Mouse (Mus musculus) MEL (cell line): ENCODE measurements around the gene Tbc1d16. TPM values are rescaled to one million over a fixed set of nuclear protein-coding genes. Genes with fewer than 3 reads are reported as not detected.

ENCODE experiments used
- DNase-seq: peaks from one replicate; pipeline ENCODE4 v3.0.0; 2011; ENCODE audit warnings: low read depth, low spot score
- H3K27ac ChIP-seq: 2 replicates; pipeline ENCODE4 v1.5.1; 2012; ENCODE audit warnings: low read depth, mild to moderate bottlenecking, control low read depth, low read length, moderate library complexity; ENCODE audit not compliant: control insufficient read depth
- H3K27me3 ChIP-seq, 2 experiments: fragments of 150-350 bp in 1 of 2; sonication (generic) in 1 of 2; 2 replicates each; pipeline ENCODE4 v1.6.1; 2012; ENCODE audit warnings: low read length in 2 of 2, mild to moderate bottlenecking in 2 of 2, improper control_type of control experiment in 1 of 2, moderate library complexity in 1 of 2; ENCODE audit not compliant: insufficient read depth in 2 of 2, control insufficient read depth in 1 of 2
- H3K36me3 ChIP-seq, 2 experiments: 2 replicates each; pipeline ENCODE4 v1.6.1; 2012 to 2014; ENCODE audit warnings: low read length in 2 of 2, improper control_type of control experiment in 1 of 2, inconsistent platforms in 1 of 2, mild to moderate bottlenecking in 1 of 2; ENCODE audit not compliant: insufficient read depth in 2 of 2, control insufficient read depth in 1 of 2
- H3K4me1 ChIP-seq, 2 experiments: fragments of 150-350 bp in 1 of 2; sonication (generic) in 1 of 2; 2 replicates each; pipeline ENCODE4 v1.6.1; 2012; ENCODE audit warnings: low read length in 2 of 2, improper control_type of control experiment in 1 of 2, mild to moderate bottlenecking in 1 of 2; ENCODE audit not compliant: insufficient read depth in 2 of 2, control insufficient read depth in 1 of 2
- H3K4me3 ChIP-seq, 2 experiments: fragments of 150-350 bp in 1 of 2; sonication (generic) in 1 of 2; 2 replicates each; pipeline ENCODE4 v1.5.1; 2012; ENCODE audit warnings: low read depth in 2 of 2, low read length in 2 of 2, mild to moderate bottlenecking in 2 of 2, moderate library complexity in 2 of 2, control low read depth in 1 of 2, improper control_type of control experiment in 1 of 2; ENCODE audit not compliant: control insufficient read depth in 1 of 2, insufficient read depth in 1 of 2
- H3K79me2 ChIP-seq: 2 replicates; pipeline ENCODE4 v1.6.1; 2012; ENCODE audit warnings: mild to moderate bottlenecking, low read length, moderate library complexity; ENCODE audit not compliant: control insufficient read depth, poor library complexity, insufficient read depth
- H3K9ac ChIP-seq: 2 replicates; pipeline ENCODE4 v1.6.1; 2012; ENCODE audit warnings: low read depth, mild to moderate bottlenecking, control low read depth, low read length, moderate library complexity; ENCODE audit not compliant: control insufficient read depth, poor library complexity, severe bottlenecking
- H3K9me3 ChIP-seq: fragments of 150-350 bp; sonication (generic); replicated peaks from 2 replicates; pipeline ENCODE4 v1.6.1; 2012; ENCODE audit warnings: mild to moderate bottlenecking, low read length, improper control_type of control experiment, moderate library complexity; ENCODE audit not compliant: insufficient read depth
- ETS1 ChIP-seq: IDR thresholded peaks from 2 replicates; pipeline ENCODE4 v1.6.1; 2012; ENCODE audit warnings: low read depth, mild to moderate bottlenecking, inconsistent platforms, low read length, improper control_type of control experiment, moderate library complexity
- GABPA ChIP-seq: IDR thresholded peaks from 2 replicates; pipeline ENCODE4 v1.6.1; 2012; ENCODE audit warnings: low read depth, mild to moderate bottlenecking, inconsistent platforms, low read length, improper control_type of control experiment, moderate library complexity
- GATA1 ChIP-seq: IDR thresholded peaks from 2 replicates; pipeline ENCODE4 v1.6.1; 2011; ENCODE audit warnings: low read depth, low read length, improper control_type of control experiment
- HCFC1 ChIP-seq: IDR thresholded peaks from 2 replicates; pipeline ENCODE4 v1.6.1; 2012; ENCODE audit warnings: low read depth, mild to moderate bottlenecking, inconsistent platforms, low read length, improper control_type of control experiment, moderate library complexity
- MAFK ChIP-seq: IDR thresholded peaks from 2 replicates; pipeline ENCODE4 v1.6.1; 2011; ENCODE audit warnings: low read depth, mild to moderate bottlenecking, low read length, improper control_type of control experiment, borderline replicate concordance
- MYB ChIP-seq: IDR thresholded peaks from 2 replicates; pipeline ENCODE4 v1.6.1; 2011; ENCODE audit warnings: mild to moderate bottlenecking, low read depth, low read length, improper control_type of control experiment
- POLR2A ChIP-seq, 2 experiments: IDR thresholded peaks; 2 replicates each; pipeline ENCODE4 v1.6.1; 2011 to 2012; ENCODE audit warnings: low read length in 2 of 2, mild to moderate bottlenecking in 2 of 2, control low read depth in 1 of 2, improper control_type of control experiment in 1 of 2, low read depth in 1 of 2, moderate library complexity in 1 of 2; ENCODE audit not compliant: control insufficient read depth in 1 of 2, insufficient read depth in 1 of 2, poor library complexity in 1 of 2
- POLR2AphosphoS5 ChIP-seq: IDR thresholded peaks from 2 replicates; pipeline ENCODE4 v1.6.1; 2012; ENCODE audit warnings: low read depth, borderline replicate concordance, mild to moderate bottlenecking, inconsistent platforms, low read length, moderate library complexity, mixed read lengths
- SIN3A ChIP-seq: IDR thresholded peaks from 2 replicates; pipeline ENCODE4 v1.6.1; 2012; ENCODE audit warnings: low read length, improper control_type of control experiment, inconsistent platforms
- SMC3 ChIP-seq: IDR thresholded peaks from 2 replicates; pipeline ENCODE4 v1.6.1; 2011; ENCODE audit warnings: low read depth, low read length, improper control_type of control experiment
- UBTF ChIP-seq: IDR thresholded peaks from 2 replicates; pipeline ENCODE4 v1.6.1; 2012; ENCODE audit warnings: low read depth, mild to moderate bottlenecking, inconsistent platforms, low read length, improper control_type of control experiment, moderate library complexity, borderline replicate concordance; ENCODE audit not compliant: insufficient read depth
- ZC3H11A ChIP-seq: IDR thresholded peaks from 2 replicates; pipeline ENCODE4 v1.6.1; 2012; ENCODE audit warnings: low read depth, mild to moderate bottlenecking, inconsistent platforms, low read length, improper control_type of control experiment
- ZNF384 ChIP-seq: IDR thresholded peaks from 2 replicates; pipeline ENCODE4 v1.6.1; 2012; ENCODE audit warnings: low read depth, mild to moderate bottlenecking, inconsistent platforms, low read length, improper control_type of control experiment
- polyA plus RNA-seq, 2 experiments: library from polyadenylated mRNA; stranded (reverse) in 1 of 2; unstranded in 1 of 2; fragments of >175 nt in 1 of 2; fragments of >200 nt in 1 of 2; gene quantifications; 2 replicates each; pipeline versions ENCODE4 v1.2.1 to v1.2.4; 2012; ENCODE audit warnings: low replicate concordance in 2 of 2, low read depth in 1 of 2; ENCODE audit not compliant: insufficient read length in 2 of 2, insufficient read depth in 1 of 2, missing spikeins in 1 of 2
- total RNA-seq: library from RNA; depleted of rRNA; stranded (reverse); fragments of 300-350 nt; gene quantifications from 2 replicates; pipeline ENCODE4 v1.2.3, GENCODE M21; 2012

Tbc1d16 gene
- total and polyA plus RNA-seq, 3 experiments = 13.6 to 19.2 TPM; not detected in 1

GRCm38 (mm10) chr11:119116992-119117391 is 111.3 kb downstream of the Tbc1d16 start:
- Histone ChIP-seq H3K9me3 (no peaks in the 10 kb centered on the region), H3K9ac (no peak overlapping the region), H3K4me1 (no peaks in the 10 kb centered on the region), H3K79me2 (no peaks in the 10 kb centered on the region), H3K27me3 (peaks cover 13 to 14% of the 10 kb centered on the region in 2 experiments), H3K4me3 (no peak overlapping the region), H3K36me3 (no peaks in the 10 kb centered on the region), H3K27ac (no peak overlapping the region)
- TF ChIP-seq ETS1 = no peak
- TF ChIP-seq SIN3A = no peak
- TF ChIP-seq GABPA = no peak
- no peak for TF ChIP-seq POLR2AphosphoS5
- no peak for DNase-seq

DNA sequence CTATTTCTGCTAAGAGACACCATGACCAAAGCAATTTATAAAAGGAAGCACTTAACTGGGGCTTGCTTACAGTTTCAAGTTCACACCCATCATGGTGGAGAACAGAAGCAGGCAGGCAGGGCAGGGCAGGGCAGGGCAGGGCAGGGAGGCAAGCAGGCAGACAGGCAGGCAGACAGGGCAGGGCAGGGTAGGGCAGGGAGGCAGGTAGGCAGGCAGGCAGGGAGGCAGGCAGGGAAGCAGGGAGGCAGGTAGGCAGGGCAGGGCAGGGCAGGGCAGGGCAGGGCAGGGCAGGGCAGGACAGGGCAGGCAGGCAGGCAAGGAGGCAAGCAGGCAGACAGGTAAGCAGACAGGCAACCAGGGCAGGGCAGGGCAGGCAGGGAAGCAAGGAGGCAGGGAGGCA is 115.6 kb downstream of the Tbc1d16 start:
- Histone ChIP-seq H3K9me3 (no peaks in the 10 kb centered on the region), H3K27me3 (peaks cover 12 to 13% of the 10 kb centered on the region in 2 experiments), H3K27ac (no peak overlapping the region), H3K79me2 (no peaks in the 10 kb centered on the region), H3K9ac (no peak overlapping the region), H3K4me1 (no peaks in the 10 kb centered on the region)
- no peak for DNase-seq
- TF ChIP-seq ETS1 = no peak
- no peak for TF ChIP-seq MYB
- TF ChIP-seq, all 39 proteins: peak for 0
- Histone ChIP-seq H3K4me3 (no peak overlapping the region), H3K36me3 (no peaks in the 10 kb centered on the region)

GRCm38 (mm10) chr11:119111345-119111744 is 117.0 kb downstream of the Tbc1d16 start:
- no peak overlapping the region for H3K4me3 ChIP-seq
- peak; percentile 53 for DNase-seq
- H3K36me3 ChIP-seq = no peaks in the 10 kb centered on the region
- H3K4me1 ChIP-seq = no peaks in the 10 kb centered on the region
- H3K9me3 ChIP-seq = no peaks in the 10 kb centered on the region
- peaks cover 8 to 9% of the 10 kb centered on the region in 2 experiments for H3K27me3 ChIP-seq
- H3K27ac ChIP-seq = no peak overlapping the region
- TF ChIP-seq HCFC1 (no peak), UBTF (no peak)
- TF ChIP-seq, all 39 proteins: peak for 0
- Histone ChIP-seq H3K9ac (no peak overlapping the region), H3K79me2 (no peaks in the 10 kb centered on the region)

- DNase-seq = no peak
- Histone ChIP-seq H3K27me3 (peaks cover 2% of the 10 kb centered on the region in 2 experiments), H3K79me2 (no peaks in the 10 kb centered on the region), H3K4me3 (no peak overlapping the region), H3K36me3 (no peaks in the 10 kb centered on the region), H3K4me1 (no peaks in the 10 kb centered on the region), H3K9me3 (no peaks in the 10 kb centered on the region), H3K27ac (no peak overlapping the region), H3K9ac (no peak overlapping the region)
- TF ChIP-seq SMC3 = no peak
- TF ChIP-seq MAFK = no peak
- TF ChIP-seq GATA1 = no peak
- TF ChIP-seq POLR2A (IDR thresholded peaks at IDR 0.05; ENCODE audit: control insufficient read depth in 1 of 2, insufficient read depth in 1 of 2, low read depth in 1 of 2, low read length in 2 of 2, poor library complexity in 1 of 2) = no peak
- no peak for TF ChIP-seq ZNF384
- TF ChIP-seq ZC3H11A = no peak
- no peak for TF ChIP-seq SIN3A
These were observed 118.8 kb downstream of the Tbc1d16 start for GRCm38 (mm10) chr11:119109415-119110071.
